Mouse (Mus musculus): ENCODE data around the gene Olfr544. TPM values are rescaled to one million over a fixed set of nuclear protein-coding genes. Genes with fewer than 3 reads are reported as not detected.

Gene Olfr544
- polyA plus RNA-seq, 1 experiment = not detected

DNA sequence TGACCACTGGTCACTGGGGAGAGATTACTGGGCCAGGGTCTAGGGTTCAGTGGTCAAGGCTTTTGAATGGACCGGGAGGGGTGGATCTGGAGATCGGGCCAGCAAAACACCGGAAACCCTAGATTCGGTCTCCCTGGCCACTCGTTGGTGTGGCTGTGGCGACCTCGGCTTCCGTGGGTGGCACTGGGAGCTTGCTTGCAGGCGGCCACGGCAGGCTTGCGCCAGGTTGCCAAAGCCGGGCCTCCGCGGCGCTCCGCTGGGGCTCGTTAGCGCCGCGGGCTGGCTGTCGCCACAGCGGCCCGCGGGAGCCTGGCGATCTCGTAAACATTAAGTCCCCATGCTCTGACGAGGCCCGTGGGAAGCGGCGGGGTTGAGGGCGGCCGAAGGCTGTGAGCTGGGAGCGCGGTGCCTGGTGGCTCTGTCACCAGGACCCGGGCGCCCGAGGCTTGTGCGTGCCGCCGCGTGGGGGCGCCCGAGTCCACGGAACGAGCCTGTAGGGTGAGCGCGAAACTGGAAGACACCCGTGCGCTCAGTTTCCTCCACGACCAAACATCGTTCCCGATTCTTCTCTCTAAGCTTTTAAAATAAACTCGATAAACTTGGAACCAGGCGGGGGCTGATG lies 24.8 kb upstream of the Olfr544 start:
- H3K27me3 ChIP-seq (ENCODE audit: control insufficient read depth, insufficient read depth, low read length) = 0 out of 2 replicates have a peak, but pooled peaks cover 3% of the 10 kb centered on the region
- peaks cover 4% of the 10 kb centered on the region for H3K4me1 ChIP-seq (ENCODE audit: control insufficient read depth, insufficient read depth, insufficient read length)
- no peak for TF ChIP-seq POLR2A (IDR thresholded peaks at IDR 0.05; ENCODE audit: low read depth, low read length)
- TF ChIP-seq CTCF (IDR thresholded peaks at IDR 0.05; ENCODE audit: extremely low read depth, insufficient read depth, insufficient read length, insufficient replicate concordance) = peak; percentile 90
- 2% methylated on average over 54 of the region's 54 CpGs for WGBS
- H3K36me3 ChIP-seq (ENCODE audit: control insufficient read depth, insufficient read depth, low read length) = no peaks in the 10 kb centered on the region
- peak; percentile 31 to 83 for DNase-seq (ENCODE audit: low read depth in 1 of 2, low spot score in 2 of 2)
- no peak overlapping the region for H3K27ac ChIP-seq (ENCODE audit: insufficient read depth, low read length)
- peak overlapping the region; percentile 45; the same call in 1 of the 2 replicates for H3K4me3 ChIP-seq (ENCODE audit: extremely low read depth, insufficient read depth, insufficient read length)

DNA sequence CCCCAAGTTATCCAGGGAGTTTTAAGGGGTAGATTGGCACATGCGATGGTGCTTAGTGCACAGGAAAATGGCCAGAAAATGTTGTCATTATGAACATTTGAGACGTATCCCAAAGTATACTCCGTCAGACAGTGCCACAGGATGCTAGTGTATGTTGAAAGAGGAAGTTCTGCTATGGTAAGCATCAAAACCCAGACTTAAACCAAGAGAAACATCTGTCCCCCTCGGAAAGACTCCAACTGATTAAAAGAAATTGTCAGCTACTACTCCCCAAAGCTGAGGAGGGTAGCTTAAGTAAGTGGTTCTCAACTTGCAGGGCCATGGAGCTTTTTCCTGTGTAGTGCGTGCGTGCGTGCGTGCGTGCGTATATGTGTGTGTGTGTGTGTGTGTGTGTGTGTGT lies 23.8 kb upstream of the Olfr544 start:
- Histone ChIP-seq H3K36me3 (ENCODE audit: control insufficient read depth, insufficient read depth, low read length) (no peaks in the 10 kb centered on the region), H3K27ac (ENCODE audit: insufficient read depth, low read length) (no peak overlapping the region), H3K4me1 (ENCODE audit: control insufficient read depth, insufficient read depth, insufficient read length) (peaks cover 4% of the 10 kb centered on the region), H3K4me3 (ENCODE audit: extremely low read depth, insufficient read depth, insufficient read length) (no peak overlapping the region), H3K27me3 (ENCODE audit: control insufficient read depth, insufficient read depth, low read length) (0 out of 2 replicates have a peak, but pooled peaks cover 3% of the 10 kb centered on the region)
- WGBS = 56% methylated on average over 10 of the region's 10 CpGs
- no peak for DNase-seq (ENCODE audit: low read depth in 1 of 2, low spot score in 2 of 2)
- TF ChIP-seq CTCF (IDR thresholded peaks at IDR 0.05; ENCODE audit: extremely low read depth, insufficient read depth, insufficient read length, insufficient replicate concordance) = no peak
- TF ChIP-seq POLR2A (IDR thresholded peaks at IDR 0.05; ENCODE audit: low read depth, low read length) = no peak

DNA sequence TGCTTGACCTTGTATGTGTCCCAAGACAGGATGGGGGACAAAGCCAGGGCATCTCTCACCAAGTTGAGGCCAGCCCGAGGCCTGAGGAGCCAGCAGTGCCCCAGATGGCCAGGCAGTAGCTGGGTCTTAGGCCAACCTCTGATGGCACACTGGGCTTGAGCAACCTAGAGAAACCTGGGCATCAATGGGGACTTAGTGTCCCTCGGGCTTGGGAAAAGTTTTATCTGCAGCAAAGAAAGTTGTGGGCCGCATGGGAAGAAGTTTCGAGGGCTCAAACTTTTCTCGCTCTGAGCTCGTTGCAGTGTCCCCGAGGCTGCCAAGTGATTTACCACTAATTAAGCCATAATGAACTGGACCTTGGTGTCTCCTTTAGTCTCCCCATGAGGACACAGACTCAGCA lies 21.6 kb upstream of the Olfr544 start:
- no peak for TF ChIP-seq POLR2A (IDR thresholded peaks at IDR 0.05; ENCODE audit: low read depth, low read length)
- TF ChIP-seq CTCF (IDR thresholded peaks at IDR 0.05; ENCODE audit: extremely low read depth, insufficient read depth, insufficient read length, insufficient replicate concordance) = no peak
- peaks cover 4% of the 10 kb centered on the region for H3K4me1 ChIP-seq (ENCODE audit: control insufficient read depth, insufficient read depth, insufficient read length)

DNA sequence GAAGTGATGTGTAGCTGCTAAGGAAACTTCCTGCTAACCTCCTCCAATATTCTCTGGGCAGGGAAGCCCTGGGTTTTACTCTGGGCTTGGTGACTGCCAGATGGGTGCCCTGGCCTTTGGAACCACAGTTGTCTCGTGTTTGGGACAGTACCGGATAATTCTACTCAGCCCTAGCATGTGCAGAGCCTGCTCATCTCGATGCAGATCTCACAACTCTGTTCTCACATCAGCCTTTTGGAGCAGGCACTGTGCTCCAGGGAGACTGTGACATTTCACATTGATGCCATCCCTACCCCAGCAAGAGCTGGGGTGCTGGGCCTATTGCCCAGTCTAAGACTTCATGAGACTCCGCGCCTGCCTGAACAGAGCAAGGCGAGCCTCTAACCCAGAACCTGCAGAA lies 20.6 kb upstream of the Olfr544 start:
- H3K4me1 ChIP-seq (ENCODE audit: control insufficient read depth, insufficient read depth, insufficient read length) = peaks cover 4% of the 10 kb centered on the region
- DNase-seq (ENCODE audit: low read depth in 1 of 2, low spot score in 2 of 2) = no peak
- TF ChIP-seq POLR2A (IDR thresholded peaks at IDR 0.05; ENCODE audit: low read depth, low read length) (no peak), CTCF (IDR thresholded peaks at IDR 0.05; ENCODE audit: extremely low read depth, insufficient read depth, insufficient read length, insufficient replicate concordance) (no peak)
- H3K36me3 ChIP-seq (ENCODE audit: control insufficient read depth, insufficient read depth, low read length) = no peaks in the 10 kb centered on the region
- no peak overlapping the region for H3K27ac ChIP-seq (ENCODE audit: insufficient read depth, low read length)
- no peak overlapping the region for H3K4me3 ChIP-seq (ENCODE audit: extremely low read depth, insufficient read depth, insufficient read length)
- H3K27me3 ChIP-seq (ENCODE audit: control insufficient read depth, insufficient read depth, low read length) = 0 out of 2 replicates have a peak, but pooled peaks cover 3% of the 10 kb centered on the region
- WGBS = 92% methylated on average over 6 of the region's 6 CpGs

More for the DNA sequence above, 21.6 kb upstream of the Olfr544 start:
- DNase-seq (ENCODE audit: low read depth in 1 of 2, low spot score in 2 of 2) = no peak
- 0 out of 2 replicates have a peak, but pooled peaks cover 3% of the 10 kb centered on the region for H3K27me3 ChIP-seq (ENCODE audit: control insufficient read depth, insufficient read depth, low read length)
- 89% methylated on average over 7 of the region's 7 CpGs for WGBS
- no peaks in the 10 kb centered on the region for H3K36me3 ChIP-seq (ENCODE audit: control insufficient read depth, insufficient read depth, low read length)
- H3K4me3 ChIP-seq (ENCODE audit: extremely low read depth, insufficient read depth, insufficient read length) = no peak overlapping the region
- H3K27ac ChIP-seq (ENCODE audit: insufficient read depth, low read length) = no peak overlapping the region

DNA sequence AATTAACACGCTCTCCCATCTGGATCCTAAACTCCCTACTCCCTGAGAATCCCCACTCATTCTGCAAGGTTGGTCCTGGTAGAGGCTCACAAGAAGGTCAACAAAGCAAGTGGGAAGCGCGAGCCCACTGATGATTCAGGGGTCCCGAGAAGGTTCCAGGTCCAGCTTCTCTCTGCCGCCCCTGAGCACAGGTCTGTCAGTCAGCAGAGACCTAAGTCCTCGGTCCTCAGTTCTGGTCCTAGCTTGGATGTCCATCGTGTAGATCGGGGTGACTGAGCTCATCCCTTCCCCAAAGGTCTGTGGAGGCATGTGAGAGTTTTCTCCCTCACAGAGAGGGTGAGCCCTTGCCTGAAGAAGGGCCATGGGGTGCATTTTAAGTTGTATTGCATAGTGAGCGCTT lies 20.0 kb upstream of the Olfr544 start:
- WGBS = 89% methylated on average over 9 of the region's 9 CpGs
- Histone ChIP-seq H3K27me3 (ENCODE audit: control insufficient read depth, insufficient read depth, low read length) (0 out of 2 replicates have a peak, but pooled peaks cover 3% of the 10 kb centered on the region), H3K4me3 (ENCODE audit: extremely low read depth, insufficient read depth, insufficient read length) (no peak overlapping the region), H3K4me1 (ENCODE audit: control insufficient read depth, insufficient read depth, insufficient read length) (peaks cover 4% of the 10 kb centered on the region), H3K36me3 (ENCODE audit: control insufficient read depth, insufficient read depth, low read length) (no peaks in the 10 kb centered on the region), H3K27ac (ENCODE audit: insufficient read depth, low read length) (no peak overlapping the region)
- no peak for DNase-seq (ENCODE audit: low read depth in 1 of 2, low spot score in 2 of 2)
- TF ChIP-seq POLR2A (IDR thresholded peaks at IDR 0.05; ENCODE audit: low read depth, low read length) (no peak), CTCF (IDR thresholded peaks at IDR 0.05; ENCODE audit: extremely low read depth, insufficient read depth, insufficient read length, insufficient replicate concordance) (no peak)

DNA sequence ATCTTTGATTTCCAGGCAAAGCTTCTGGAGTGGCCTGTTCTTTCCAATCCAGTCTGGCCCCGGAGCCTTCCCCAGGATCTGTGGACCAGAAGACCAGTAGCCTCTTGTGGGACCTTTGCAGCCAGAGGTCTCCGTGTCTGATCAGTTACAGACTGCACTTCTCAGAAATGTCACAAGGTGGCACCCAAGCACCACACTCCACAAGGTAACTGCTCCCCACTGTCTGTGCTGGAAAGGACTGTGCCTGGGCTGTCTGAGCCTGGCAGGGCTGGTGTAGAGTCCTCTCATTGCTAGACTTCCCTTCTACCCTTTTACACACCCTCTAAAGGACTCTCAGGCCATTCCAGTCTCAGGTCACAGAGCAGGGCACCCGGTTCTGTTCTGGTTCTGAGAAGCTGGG lies 18.7 kb upstream of the Olfr544 start:
- TF ChIP-seq CTCF (IDR thresholded peaks at IDR 0.05; ENCODE audit: extremely low read depth, insufficient read depth, insufficient read length, insufficient replicate concordance) = peak; percentile 83; the same call in 1 of the 2 replicates
- no peak for TF ChIP-seq POLR2A (IDR thresholded peaks at IDR 0.05; ENCODE audit: low read depth, low read length)
- Histone ChIP-seq H3K27me3 (ENCODE audit: control insufficient read depth, insufficient read depth, low read length) (no peaks in the 10 kb centered on the region), H3K27ac (ENCODE audit: insufficient read depth, low read length) (no peak overlapping the region), H3K36me3 (ENCODE audit: control insufficient read depth, insufficient read depth, low read length) (no peaks in the 10 kb centered on the region), H3K4me3 (ENCODE audit: extremely low read depth, insufficient read depth, insufficient read length) (no peak overlapping the region), H3K4me1 (ENCODE audit: control insufficient read depth, insufficient read depth, insufficient read length) (no peaks in the 10 kb centered on the region)
- WGBS = 41% methylated on average over 3 of the region's 3 CpGs
- DNase-seq (ENCODE audit: low read depth in 1 of 2, low spot score in 2 of 2) = peak; percentile 29 to 62

DNA sequence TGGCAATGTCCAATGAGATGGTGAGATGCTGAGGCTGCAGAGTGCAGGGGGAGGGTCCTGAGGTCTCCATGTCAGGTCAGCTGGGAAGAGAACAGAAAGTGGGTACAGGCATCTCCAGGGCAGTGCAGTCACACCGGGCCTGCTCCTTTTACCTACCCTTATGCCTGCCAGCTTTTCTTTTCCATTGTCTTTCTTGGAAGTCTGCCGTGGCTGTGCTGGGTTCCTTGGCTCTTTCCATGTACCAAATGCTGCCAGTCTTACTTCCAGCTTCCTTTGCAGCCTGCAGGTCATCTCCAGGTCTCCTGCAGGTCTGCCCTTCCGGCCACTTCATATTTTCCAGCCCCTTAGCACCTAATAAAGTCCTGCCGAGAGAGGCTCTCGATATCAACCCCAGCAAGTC lies 13.9 kb upstream of the Olfr544 start:
- no peak overlapping the region for H3K4me3 ChIP-seq (ENCODE audit: extremely low read depth, insufficient read depth, insufficient read length)
- H3K4me1 ChIP-seq (ENCODE audit: control insufficient read depth, insufficient read depth, insufficient read length) = no peaks in the 10 kb centered on the region
- H3K36me3 ChIP-seq (ENCODE audit: control insufficient read depth, insufficient read depth, low read length) = no peaks in the 10 kb centered on the region
- WGBS = 81% methylated on average over 5 of the region's 5 CpGs
- no peak for DNase-seq (ENCODE audit: low read depth in 1 of 2, low spot score in 2 of 2)
- no peak for TF ChIP-seq CTCF (IDR thresholded peaks at IDR 0.05; ENCODE audit: extremely low read depth, insufficient read depth, insufficient read length, insufficient replicate concordance)
- TF ChIP-seq POLR2A (IDR thresholded peaks at IDR 0.05; ENCODE audit: low read depth, low read length) = no peak
- H3K27ac ChIP-seq (ENCODE audit: insufficient read depth, low read length) = no peak overlapping the region
- no peaks in the 10 kb centered on the region for H3K27me3 ChIP-seq (ENCODE audit: control insufficient read depth, insufficient read depth, low read length)
